In genomic region chr4:139925275-139926160, GRCm38 (mm10) we compare ENCODE assay signal across 8 mouse cellular contexts. TPM values are rescaled to one million over a fixed set of nuclear protein-coding genes. Genes with fewer than 3 reads are reported as not detected.
DNase-seq lines count a peak whose midpoint lies in the region; ATAC-seq and TF ChIP-seq lines count a peak whose summit lies in the region.

No protein-coding gene starts in this region.

- 0 out of 2 replicates have a peak overlapping the region, but pooled peaks have one; percentile 28 for H3K27ac ChIP-seq in embryonic facial prominence, embryonic 14.5 days (replicated peaks; ENCODE audit: low read depth, low read length)
- no peak overlapping the region for H3K27ac ChIP-seq in heart, adult 2 months

- no peaks in the 10 kb centered on the region for H3K36me3 ChIP-seq in embryonic facial prominence, embryonic 14.5 days (ENCODE audit: control insufficient read depth, insufficient read depth, low read length)
- no peaks in the 10 kb centered on the region for H3K36me3 ChIP-seq in heart, adult 2 months (ENCODE audit: control insufficient read depth, insufficient read depth, low read length)

- H3K79me2 ChIP-seq in heart, adult 2 months (replicated peaks; ENCODE audit: control insufficient read depth, insufficient read depth, low read length): no peaks in the 10 kb centered on the region

- no peak for TF ChIP-seq CTCF in heart, adult 2 months (IDR thresholded peaks at IDR 0.05)

- H3K4me3 ChIP-seq in embryonic facial prominence, embryonic 14.5 days (ENCODE audit: low read depth, low read length): peak overlapping the region; percentile 27
- H3K4me3 ChIP-seq in heart, adult 2 months: no peak overlapping the region

- H3K4me1 ChIP-seq in embryonic facial prominence, embryonic 14.5 days (ENCODE audit: control insufficient read depth, insufficient read depth, low read length): peaks cover 6% of the 10 kb centered on the region
- H3K4me1 ChIP-seq in heart, adult 2 months (ENCODE audit: control insufficient read depth, insufficient read depth, low read length): no peaks in the 10 kb centered on the region

- H3K27me3 ChIP-seq in embryonic facial prominence, embryonic 14.5 days (replicated peaks; ENCODE audit: control insufficient read depth, insufficient read depth, low read length): peaks cover 23% of the 10 kb centered on the region
- peaks cover 6% of the 10 kb centered on the region; the same call in 1 of the 2 replicates for H3K27me3 ChIP-seq in heart, adult 2 months (ENCODE audit: control insufficient read depth, insufficient read depth, low read length)

- no peak for ATAC-seq in embryonic facial prominence, embryonic 14.5 days (ENCODE audit: low read depth)

- H3K4me2 ChIP-seq in embryonic facial prominence, embryonic 14.5 days (ENCODE audit: low read depth, low read length): peak overlapping the region; percentile 57

- DNase-seq in left cerebral cortex, adult 18-20 months (ENCODE audit: low spot score in 2 of 2): peak; percentile 28 to 66
- DNase-seq in left cerebral cortex, adult 11 months (ENCODE audit: low spot score): no peak
- DNase-seq in embryonic facial prominence, embryonic 14.5 days (ENCODE audit: low spot score): peak; percentile 39
- DNase-seq in left cerebral cortex, postnatal 25 days (ENCODE audit: low spot score in 2 of 2): peak; percentile 43 to 76
- DNase-seq in right cerebral cortex, postnatal 10 days (ENCODE audit: low spot score in 2 of 2): peak; percentile 61 to 62
- no peak for DNase-seq in cerebellum, adult 9-11 months
- DNase-seq in cerebellum, adult 8-10 months: no peak
- DNase-seq in heart, adult 2 months: no peak

- intact Hi-C loops in left cerebral cortex, postnatal 25 days (cut with DNase I): loop anchor here (5.0 kb wide), 1 partner anchor 107 kb away; no protein-coding TSS in a partner anchor
- intact Hi-C loops in heart, adult 2 months (cut with DNase I): no loop called here

- TF ChIP-seq EP300 in heart, adult 2 months (IDR thresholded peaks at IDR 0.05; ENCODE audit: insufficient read depth, low read depth, low read length): no peak

- 13% methylated on average over 34 of the region's 34 CpGs for WGBS in embryonic facial prominence, embryonic 14.5 days
- WGBS in heart, adult 2 months: 14% methylated on average over 34 of the region's 34 CpGs

- TF ChIP-seq POLR2A in heart, adult 2 months (IDR thresholded peaks at IDR 0.05; ENCODE audit: insufficient read depth, low read depth, low read length): no peak

- H3K9ac ChIP-seq in embryonic facial prominence, embryonic 14.5 days (ENCODE audit: low read depth, low read length): peak overlapping the region; percentile 52; the same call in 1 of the 2 replicates
- H3K9ac ChIP-seq in heart, adult 2 months (ENCODE audit: low read depth, low read length): no peak overlapping the region

- H3K9me3 ChIP-seq in embryonic facial prominence, embryonic 14.5 days (ENCODE audit: control insufficient read depth, low read length): no peaks in the 10 kb centered on the region

RNA-seq across cellular contexts. Expression of gene Klhdc7a, which starts 42.3 kb away (rescaled TPM):
- total RNA-seq in left cerebral cortex, adult 18-20 months (2021): 1 to 10 TPM; 6.8 to 8.6 TPM
- 0.35 and 0.51 TPM in 2 replicates for polyA plus RNA-seq in embryonic facial prominence, embryonic 14.5 days (2014; fragmentation: Nextera tagmentation; extraction: Ambion mirVana)
- 1 to 10 TPM; 7.7 to 8.1 TPM for total RNA-seq in left cerebral cortex, postnatal 25 days (2021)
- total RNA-seq in heart, adult 2 months (2021): 1 to 10 TPM; 1.4 to 1.7 TPM
- 2.3 and 4.7 TPM in 2 replicates for polyA plus RNA-seq in heart, adult 2 months (2012; rRNA removed)

Comparison
In these comparisons a context has a peak if more than half of its experiments do, and no peak if none do; other contexts are left out.
1. DNase-seq: peak in left cerebral cortex, adult 18-20 months (2 of 2), embryonic facial prominence, embryonic 14.5 days (single experiment), left cerebral cortex, postnatal 25 days (2 of 2) and right cerebral cortex, postnatal 10 days (2 of 2); none in left cerebral cortex, adult 11 months (single experiment), cerebellum, adult 9-11 months (single experiment), cerebellum, adult 8-10 months (single experiment) and heart, adult 2 months (0 of 2).